Mouse (Mus musculus) midbrain, embryonic 14.5 days (tissue): ENCODE measurements around the gene Hecw2. TPM values are rescaled to one million over a fixed set of nuclear protein-coding genes. Genes with fewer than 3 reads are reported as not detected.

Source experiments
- ATAC-seq: fragments of 200-750 bp; cut with Nextera tagmentation; 2 replicates; pipeline ENCODE4 v1.8.0; 2017; ENCODE audit warnings: moderate number of reproducible peaks, moderate library complexity; ENCODE audit not compliant: low FRiP score, low TSS enrichment
- DNase-seq: peaks from one replicate; pipeline ENCODE4 v3.0.0-alpha.2; 2015
- H3K27ac ChIP-seq: fragments of 300-500 bp; sonication (generic); replicated peaks from 2 replicates; pipeline ENCODE4 v1.5.1; 2014; ENCODE audit warnings: mild to moderate bottlenecking, low read depth, low read length, moderate library complexity
- H3K27me3 ChIP-seq: fragments of 300-500 bp; sonication (generic); 2 replicates; pipeline ENCODE4 v1.6.1; 2014; ENCODE audit warnings: low read length, control low read depth, mixed read lengths; ENCODE audit not compliant: control insufficient read depth, insufficient read depth
- H3K36me3 ChIP-seq: fragments of 300-500 bp; sonication (generic); 2 replicates; pipeline ENCODE4 v1.6.1; 2014; ENCODE audit warnings: low read length, control low read depth; ENCODE audit not compliant: control insufficient read depth, insufficient read depth
- H3K4me1 ChIP-seq: fragments of 300-500 bp; sonication (generic); 2 replicates; pipeline ENCODE4 v1.6.1; 2014; ENCODE audit warnings: mild to moderate bottlenecking, antibody characterized with exemption, low read length, control low read depth; ENCODE audit not compliant: control insufficient read depth, insufficient read depth
- H3K4me2 ChIP-seq: fragments of 300-500 bp; sonication (generic); 2 replicates; pipeline ENCODE4 v1.6.1; 2014; ENCODE audit warnings: mild to moderate bottlenecking, low read length, moderate library complexity
- H3K4me3 ChIP-seq: fragments of 300-500 bp; sonication (generic); replicated peaks from 2 replicates; pipeline ENCODE4 v1.5.1; 2014; ENCODE audit warnings: low read depth, low read length
- H3K9ac ChIP-seq: fragments of 300-500 bp; sonication (generic); replicated peaks from 2 replicates; pipeline ENCODE4 v1.6.1; 2014; ENCODE audit warnings: mild to moderate bottlenecking, low read length, moderate library complexity
- H3K9me3 ChIP-seq: fragments of 300-500 bp; sonication (generic); 2 replicates; pipeline ENCODE4 v1.6.1; 2016; ENCODE audit warnings: low read length, control low read depth, mixed read lengths; ENCODE audit not compliant: control insufficient read depth
- WGBS: fragments of 180-500 bp; shearing (Covaris S2); extraction: QIAGEN DNeasy Blood & Tissue Kit; methylation state at CpG from one replicate; pipeline ENCODE4 v1.1.7; 2014; 5-methylcytosine and 5-hydroxymethylcytosine counted together
- polyA plus RNA-seq: library from polyadenylated mRNA; unstranded; fragments of >200 nt; fragmentation: Nextera tagmentation; extraction: Ambion mirVana; gene quantifications from 2 replicates; pipeline ENCODE4 v1.2.1, GENCODE M21; 2014

The Hecw2 gene
- polyA plus RNA-seq, 1 experiment from 2014 or later, result 6.4 TPM

GRCm38 (mm10) chr1:53846665-53847237, 348.2 kb downstream of the Hecw2 start:
- 61% methylated on average over 2 of the region's 2 CpGs for WGBS
- no peak for DNase-seq

GRCm38 (mm10) chr1:53845854-53846253, 349.1 kb downstream of the Hecw2 start:
- no peak overlapping the region for H3K4me3 ChIP-seq
- peaks cover 4% of the 10 kb centered on the region; the same call in 1 of the 2 replicates for H3K36me3 ChIP-seq
- DNase-seq (no peak), ATAC-seq (no peak)
- H3K27me3 ChIP-seq, result no peaks in the 10 kb centered on the region
- H3K4me1 ChIP-seq, result no peaks in the 10 kb centered on the region
- WGBS, result 87% methylated on average over 8 of the region's 8 CpGs
- no peak overlapping the region for H3K9ac ChIP-seq
- no peak overlapping the region for H3K27ac ChIP-seq
- H3K9me3 ChIP-seq, result no peaks in the 10 kb centered on the region
- no peak overlapping the region for H3K4me2 ChIP-seq

More at GRCm38 (mm10) chr1:53846665-53847237, 348.2 kb downstream of the Hecw2 start:
- Histone ChIP-seq H3K27me3 (no peaks in the 10 kb centered on the region), H3K27ac (no peak overlapping the region), H3K4me3 (no peak overlapping the region), H3K9ac (no peak overlapping the region), H3K36me3 (peaks cover 4% of the 10 kb centered on the region; the same call in 1 of the 2 replicates), H3K9me3 (no peaks in the 10 kb centered on the region), H3K4me1 (no peaks in the 10 kb centered on the region), H3K4me2 (no peak overlapping the region)
- ATAC-seq, result no peak

- ATAC-seq (no peak), DNase-seq (no peak)
- Histone ChIP-seq H3K27me3 (no peaks in the 10 kb centered on the region), H3K9ac (no peak overlapping the region), H3K36me3 (peaks cover 4% of the 10 kb centered on the region; the same call in 1 of the 2 replicates), H3K4me1 (no peaks in the 10 kb centered on the region), H3K27ac (no peak overlapping the region), H3K9me3 (no peaks in the 10 kb centered on the region), H3K4me3 (no peak overlapping the region), H3K4me2 (no peak overlapping the region)
- 84% methylated on average over 5 of the region's 5 CpGs for WGBS
These were observed 349.9 kb downstream of the Hecw2 start for GRCm38 (mm10) chr1:53844914-53845612.

- Histone ChIP-seq H3K9me3 (no peaks in the 10 kb centered on the region), H3K4me2 (no peak overlapping the region), H3K27ac (no peak overlapping the region), H3K27me3 (no peaks in the 10 kb centered on the region), H3K4me3 (no peak overlapping the region), H3K9ac (no peak overlapping the region), H3K36me3 (no peaks in the 10 kb centered on the region), H3K4me1 (no peaks in the 10 kb centered on the region)
- ATAC-seq, result no peak
- WGBS, result 95% methylated on average over 8 of the region's 8 CpGs
- no peak for DNase-seq
These were observed 350.6 kb downstream of the Hecw2 start for GRCm38 (mm10) chr1:53844122-53844913.

GRCm38 (mm10) chr1:53843051-53843450, 351.9 kb downstream of the Hecw2 start:
- Histone ChIP-seq H3K9ac (no peak overlapping the region), H3K4me2 (no peak overlapping the region), H3K9me3 (no peaks in the 10 kb centered on the region), H3K27ac (no peak overlapping the region), H3K36me3 (no peaks in the 10 kb centered on the region), H3K27me3 (no peaks in the 10 kb centered on the region), H3K4me3 (no peak overlapping the region), H3K4me1 (no peaks in the 10 kb centered on the region)
- ATAC-seq (no peak), DNase-seq (no peak)
- WGBS, result 89% methylated on average over 3 of the region's 3 CpGs

GRCm38 (mm10) chr1:53841080-53841479, 353.9 kb downstream of the Hecw2 start:
- H3K27me3 ChIP-seq, result no peaks in the 10 kb centered on the region
- no peak overlapping the region for H3K4me2 ChIP-seq
- no peak overlapping the region for H3K4me3 ChIP-seq
- no peak for ATAC-seq
- 73% methylated on average over 4 of the region's 4 CpGs for WGBS
- H3K9me3 ChIP-seq, result no peaks in the 10 kb centered on the region
- H3K4me1 ChIP-seq, result no peaks in the 10 kb centered on the region
- no peak for DNase-seq
- H3K9ac ChIP-seq, result no peak overlapping the region
- H3K36me3 ChIP-seq, result no peaks in the 10 kb centered on the region
- no peak overlapping the region for H3K27ac ChIP-seq

GRCm38 (mm10) chr1:53839392-53839791, 355.6 kb downstream of the Hecw2 start:
- 70% methylated on average over 2 of the region's 2 CpGs for WGBS
- H3K36me3 ChIP-seq, result no peaks in the 10 kb centered on the region
- H3K9ac ChIP-seq, result no peak overlapping the region
- no peaks in the 10 kb centered on the region for H3K4me1 ChIP-seq
- H3K9me3 ChIP-seq, result no peaks in the 10 kb centered on the region
- no peak overlapping the region for H3K4me3 ChIP-seq
- no peak for ATAC-seq
- no peak overlapping the region for H3K4me2 ChIP-seq
- no peak overlapping the region for H3K27ac ChIP-seq
- H3K27me3 ChIP-seq, result no peaks in the 10 kb centered on the region
- no peak for DNase-seq

- no peak overlapping the region for H3K4me2 ChIP-seq
- H3K4me3 ChIP-seq, result no peak overlapping the region
- 96% methylated on average over 8 of the region's 8 CpGs for WGBS
- no peaks in the 10 kb centered on the region for H3K27me3 ChIP-seq
- H3K9me3 ChIP-seq, result no peaks in the 10 kb centered on the region
- no peak for ATAC-seq
- no peak overlapping the region for H3K9ac ChIP-seq
- H3K27ac ChIP-seq, result no peak overlapping the region
- no peaks in the 10 kb centered on the region for H3K36me3 ChIP-seq
- no peak for DNase-seq
- H3K4me1 ChIP-seq, result no peaks in the 10 kb centered on the region
These were observed 356.6 kb downstream of the Hecw2 start for GRCm38 (mm10) chr1:53838182-53838859.
